Mouse (Mus musculus): Measurements from ENCODE around the gene Clhc1. TPM values are rescaled to one million over a fixed set of nuclear protein-coding genes. Genes with fewer than 3 reads are reported as not detected.

The Clhc1 gene
- polyA plus RNA-seq, 1 experiment from 2014 or later: not detected

GRCm38 (mm10) chr11:29595217-29595616 is 47.5 kb downstream of the Clhc1 start:
- no peak overlapping the region for H3K4me2 ChIP-seq (replicated peaks)
- H3K9ac ChIP-seq: no peak overlapping the region
- no peak overlapping the region for H3K4me3 ChIP-seq
- H3K9me3 ChIP-seq (replicated peaks): no peaks in the 10 kb centered on the region
- no peak for ATAC-seq (ENCODE audit: low FRiP score)
- H3K36me3 ChIP-seq: no peaks in the 10 kb centered on the region
- no peaks in the 10 kb centered on the region for H3K4me1 ChIP-seq
- no peaks in the 10 kb centered on the region for H3K27me3 ChIP-seq
- no peak overlapping the region for H3K27ac ChIP-seq

- no peaks in the 10 kb centered on the region for H3K9me3 ChIP-seq (replicated peaks)
- no peak overlapping the region for H3K4me2 ChIP-seq (replicated peaks)
- no peak overlapping the region for H3K4me3 ChIP-seq
- no peak overlapping the region for H3K9ac ChIP-seq
- H3K4me1 ChIP-seq: no peaks in the 10 kb centered on the region
- H3K27ac ChIP-seq: no peak overlapping the region
- no peaks in the 10 kb centered on the region for H3K27me3 ChIP-seq
- no peaks in the 10 kb centered on the region for H3K36me3 ChIP-seq
- ATAC-seq (ENCODE audit: low FRiP score): no peak
Measured at GRCm38 (mm10) chr11:29597159-29597558, 49.4 kb downstream of the Clhc1 start.

- Histone ChIP-seq H3K27ac (no peak overlapping the region), H3K4me1 (no peaks in the 10 kb centered on the region), H3K9me3 (replicated peaks) (no peaks in the 10 kb centered on the region), H3K4me3 (no peak overlapping the region), H3K27me3 (no peaks in the 10 kb centered on the region), H3K36me3 (no peaks in the 10 kb centered on the region), H3K9ac (no peak overlapping the region), H3K4me2 (replicated peaks) (no peak overlapping the region)
- no peak for ATAC-seq (ENCODE audit: low FRiP score)
Measured at GRCm38 (mm10) chr11:29599000-29599399, 51.2 kb downstream of the Clhc1 start.

- H3K4me3 ChIP-seq: no peak overlapping the region
- WGBS: 26% methylated on average over 2 of the region's 2 CpGs
- H3K9me3 ChIP-seq (replicated peaks): no peaks in the 10 kb centered on the region
- no peak for ATAC-seq (ENCODE audit: low FRiP score)
- H3K36me3 ChIP-seq: no peaks in the 10 kb centered on the region
- H3K4me1 ChIP-seq: no peaks in the 10 kb centered on the region
- no peak overlapping the region for H3K4me2 ChIP-seq (replicated peaks)
- no peak overlapping the region for H3K27ac ChIP-seq
- no peaks in the 10 kb centered on the region for H3K27me3 ChIP-seq
- no peak overlapping the region for H3K9ac ChIP-seq
Measured at GRCm38 (mm10) chr11:29603581-29603980, 55.8 kb downstream of the Clhc1 start.

GRCm38 (mm10) chr11:29607465-29607990 is 59.8 kb downstream of the Clhc1 start:
- 82% methylated on average over 2 of the region's 2 CpGs for WGBS
- H3K27me3 ChIP-seq: no peaks in the 10 kb centered on the region
- H3K4me3 ChIP-seq: no peak overlapping the region
- H3K9ac ChIP-seq: no peak overlapping the region
- H3K36me3 ChIP-seq: no peaks in the 10 kb centered on the region
- no peaks in the 10 kb centered on the region for H3K4me1 ChIP-seq
- no peaks in the 10 kb centered on the region for H3K9me3 ChIP-seq (replicated peaks)
- no peak overlapping the region for H3K27ac ChIP-seq
- no peak for ATAC-seq (ENCODE audit: low FRiP score)
- H3K4me2 ChIP-seq (replicated peaks): no peak overlapping the region

- Histone ChIP-seq H3K36me3 (no peaks in the 10 kb centered on the region), H3K27ac (no peak overlapping the region), H3K9me3 (replicated peaks) (no peaks in the 10 kb centered on the region), H3K9ac (no peak overlapping the region), H3K4me2 (replicated peaks) (no peak overlapping the region), H3K27me3 (no peaks in the 10 kb centered on the region), H3K4me1 (no peaks in the 10 kb centered on the region), H3K4me3 (no peak overlapping the region)
- ATAC-seq (ENCODE audit: low FRiP score): no peak
- 85% methylated on average over 5 of the region's 5 CpGs for WGBS
Measured at GRCm38 (mm10) chr11:29609756-29610468, 62.2 kb downstream of the Clhc1 start.

GRCm38 (mm10) chr11:29612007-29612406 is 64.3 kb downstream of the Clhc1 start:
- no peak for ATAC-seq (ENCODE audit: low FRiP score)
- Histone ChIP-seq H3K9ac (no peak overlapping the region), H3K4me1 (no peaks in the 10 kb centered on the region), H3K4me3 (no peak overlapping the region), H3K27me3 (no peaks in the 10 kb centered on the region), H3K36me3 (no peaks in the 10 kb centered on the region), H3K27ac (no peak overlapping the region), H3K9me3 (replicated peaks) (no peaks in the 10 kb centered on the region), H3K4me2 (replicated peaks) (no peak overlapping the region)

GRCm38 (mm10) chr11:29613185-29613735 is 65.5 kb downstream of the Clhc1 start:
- H3K9me3 ChIP-seq (replicated peaks): no peaks in the 10 kb centered on the region
- H3K27ac ChIP-seq: no peak overlapping the region
- 93% methylated on average over 4 of the region's 4 CpGs for WGBS
- no peaks in the 10 kb centered on the region for H3K27me3 ChIP-seq
- no peak overlapping the region for H3K4me2 ChIP-seq (replicated peaks)
- H3K36me3 ChIP-seq: no peaks in the 10 kb centered on the region
- ATAC-seq (ENCODE audit: low FRiP score): no peak
- no peak overlapping the region for H3K9ac ChIP-seq
- no peaks in the 10 kb centered on the region for H3K4me1 ChIP-seq
- no peak overlapping the region for H3K4me3 ChIP-seq

- no peaks in the 10 kb centered on the region for H3K27me3 ChIP-seq
- no peak for ATAC-seq (ENCODE audit: low FRiP score)
Measured at GRCm38 (mm10) chr11:29614217-29614924, 66.6 kb downstream of the Clhc1 start.

GRCm38 (mm10) chr11:29622030-29622790 is 74.5 kb downstream of the Clhc1 start:
- ATAC-seq (ENCODE audit: low FRiP score): no peak
- no peaks in the 10 kb centered on the region for H3K27me3 ChIP-seq
- 71% methylated on average over 5 of the region's 5 CpGs for WGBS
- no peak overlapping the region for H3K4me3 ChIP-seq
- no peaks in the 10 kb centered on the region for H3K4me1 ChIP-seq
- H3K9me3 ChIP-seq (replicated peaks): no peaks in the 10 kb centered on the region
- no peak overlapping the region for H3K9ac ChIP-seq
- H3K36me3 ChIP-seq: no peaks in the 10 kb centered on the region
- no peak overlapping the region for H3K4me2 ChIP-seq (replicated peaks)
- H3K27ac ChIP-seq: no peak overlapping the region

More at GRCm38 (mm10) chr11:29614217-29614924, 66.6 kb downstream of the Clhc1 start:
- H3K4me3 ChIP-seq: no peak overlapping the region
- H3K4me1 ChIP-seq: no peaks in the 10 kb centered on the region
- no peak overlapping the region for H3K27ac ChIP-seq
- WGBS: 82% methylated on average over 6 of the region's 6 CpGs
- H3K9me3 ChIP-seq (replicated peaks): no peaks in the 10 kb centered on the region
- H3K36me3 ChIP-seq: no peaks in the 10 kb centered on the region
- no peak overlapping the region for H3K9ac ChIP-seq
- no peak overlapping the region for H3K4me2 ChIP-seq (replicated peaks)

- ATAC-seq (ENCODE audit: low FRiP score): no peak
- H3K27ac ChIP-seq: no peak overlapping the region
- no peak overlapping the region for H3K4me2 ChIP-seq (replicated peaks)
- 97% methylated on average over 3 of the region's 3 CpGs for WGBS
- no peak overlapping the region for H3K9ac ChIP-seq
- no peaks in the 10 kb centered on the region for H3K9me3 ChIP-seq (replicated peaks)
- H3K4me3 ChIP-seq: no peak overlapping the region
- H3K4me1 ChIP-seq: no peaks in the 10 kb centered on the region
- H3K36me3 ChIP-seq: no peaks in the 10 kb centered on the region
- H3K27me3 ChIP-seq: no peaks in the 10 kb centered on the region
Measured at GRCm38 (mm10) chr11:29623327-29623726, 75.6 kb downstream of the Clhc1 start.

GRCm38 (mm10) chr11:29626541-29626940 is 78.8 kb downstream of the Clhc1 start:
- no peaks in the 10 kb centered on the region for H3K27me3 ChIP-seq
- no peaks in the 10 kb centered on the region for H3K9me3 ChIP-seq (replicated peaks)
- ATAC-seq (ENCODE audit: low FRiP score): no peak
- no peak overlapping the region for H3K27ac ChIP-seq
- no peak overlapping the region for H3K4me2 ChIP-seq (replicated peaks)
- H3K4me1 ChIP-seq: no peaks in the 10 kb centered on the region
- H3K36me3 ChIP-seq: no peaks in the 10 kb centered on the region
- 80% methylated on average over 5 of the region's 5 CpGs for WGBS
- no peak overlapping the region for H3K9ac ChIP-seq
- no peak overlapping the region for H3K4me3 ChIP-seq
